Mouse (Mus musculus): ENCODE measurements around the gene Scube3.

DNA sequence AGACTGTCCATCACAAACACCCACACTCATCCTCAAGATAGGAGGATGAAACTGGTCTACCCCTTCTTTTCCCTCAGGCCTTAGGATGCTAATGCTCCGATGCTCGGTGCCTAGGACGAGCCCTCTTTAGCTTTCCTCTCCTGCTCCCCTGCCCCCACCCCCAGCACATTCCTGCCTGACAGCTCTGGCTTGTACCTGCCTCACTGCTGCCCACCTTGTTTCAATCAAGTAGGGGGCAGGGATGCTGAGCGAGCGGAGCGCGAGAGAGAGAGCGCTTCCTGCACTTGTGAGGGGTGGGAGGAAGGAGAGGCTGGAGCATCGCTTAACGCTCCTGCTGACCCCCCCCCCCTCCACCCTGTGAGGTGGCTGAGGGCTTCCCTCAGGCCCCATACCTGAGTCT lies 18.4 kb downstream of the Scube3 start:
- TF ChIP-seq CTCF (conservative IDR thresholded peaks at IDR 0.05; ENCODE audit: low read length) (no peak), POU5F1 (IDR thresholded peaks at IDR 0.05; ENCODE audit: borderline replicate concordance, low read length) (no peak), NANOG (IDR thresholded peaks at IDR 0.05; ENCODE audit: borderline replicate concordance, low read length) (no peak)

All from E14TG2a.4 (cell line).